Mouse (Mus musculus) heart, postnatal 14 days (tissue): ENCODE measurements around the gene Pdpk1. TPM values are rescaled to one million over a fixed set of nuclear protein-coding genes. Genes with fewer than 3 reads are reported as not detected.

Experiments used
- DNase-seq, 2 experiments: peaks; one replicate each; pipeline ENCODE4 v3.0.0; 2021 to 2022
- intact Hi-C: fragments of 180-260 bp; cut with DNase I; formaldehyde crosslinking; loops from one replicate; pipeline ENCODE4 v1.15.1; 2025
- total RNA-seq, 2 experiments: library from RNA; stranded (reverse); gene quantifications; 2 replicates each; pipeline ENCODE4 v1.2.3; 2021

Gene Pdpk1
- total RNA-seq, 2 experiments from 2014 or later = 46.2 to 47.8 TPM

GRCm38 (mm10) chr17:24164566-24165259 lies 14.0 kb upstream of the Pdpk1 start:
- intact Hi-C loops = no loop called here
- DNase-seq = no peak

- intact Hi-C loops = no loop called here
- DNase-seq = peak; percentile 96 to 98
Measured at GRCm38 (mm10) chr17:24163176-24163962, 12.6 kb upstream of the Pdpk1 start, which contains the start of gene Amdhd2. Gene Amdhd2 (minus strand): TSS chr17:24163766.

GRCm38 (mm10) chr17:24162584-24163175 lies 12.0 kb upstream of the Pdpk1 start:
- intact Hi-C loops = no loop called here
- DNase-seq = peak in 1 of 2 experiments; percentile 35

GRCm38 (mm10) chr17:24161466-24161865 lies 10.7 kb upstream of the Pdpk1 start:
- intact Hi-C loops = no loop called here
- DNase-seq = no peak

- DNase-seq = no peak
- intact Hi-C loops = no loop called here
Measured at GRCm38 (mm10) chr17:24157526-24157925, 6.8 kb upstream of the Pdpk1 start.

GRCm38 (mm10) chr17:24157121-24157520 lies 6.4 kb upstream of the Pdpk1 start:
- intact Hi-C loops = no loop called here
- no peak for DNase-seq

GRCm38 (mm10) chr17:24156394-24156793 lies 5.7 kb upstream of the Pdpk1 start:
- intact Hi-C loops = no loop called here

GRCm38 (mm10) chr17:24155742-24156141 lies 5.0 kb upstream of the Pdpk1 start:
- DNase-seq = no peak
- intact Hi-C loops = no loop called here

More at GRCm38 (mm10) chr17:24156394-24156793, 5.7 kb upstream of the Pdpk1 start:
- no peak for DNase-seq

GRCm38 (mm10) chr17:24154463-24154862 lies 3.7 kb upstream of the Pdpk1 start:
- no peak for DNase-seq
- intact Hi-C loops = no loop called here

GRCm38 (mm10) chr17:24151890-24152563 lies 1.3 kb upstream of the Pdpk1 start:
- peak; percentile 73 to 83 for DNase-seq
- intact Hi-C loops = loop anchor here (2.0 kb wide), 1 partner anchor 239 kb away; no protein-coding TSS in a partner anchor

- intact Hi-C loops = no loop called here
- DNase-seq = no peak
Measured at GRCm38 (mm10) chr17:24151382-24151781, 658 bp upstream of the Pdpk1 start.

- intact Hi-C loops = no loop called here
Measured at GRCm38 (mm10) chr17:24149421-24149820, 1.3 kb downstream of the Pdpk1 start.

GRCm38 (mm10) chr17:24142897-24143296 lies 7.8 kb downstream of the Pdpk1 start:
- intact Hi-C loops = no loop called here
- DNase-seq = no peak

More at GRCm38 (mm10) chr17:24149421-24149820, 1.3 kb downstream of the Pdpk1 start:
- DNase-seq = no peak

- intact Hi-C loops = loop anchor here (2.0 kb wide), 1 partner anchor 69 kb away; the partner anchor contains the start of gene Kctd5
- peak; percentile 98 for DNase-seq
Measured at GRCm38 (mm10) chr17:24141425-24141920, 9.3 kb downstream of the Pdpk1 start.

- intact Hi-C loops = loop anchor here (2.0 kb wide), 1 partner anchor 68 kb away; the partner anchor contains the start of gene Kctd5
- DNase-seq = no peak
Measured at GRCm38 (mm10) chr17:24140845-24141424, 9.8 kb downstream of the Pdpk1 start.

GRCm38 (mm10) chr17:24139968-24140367 lies 10.8 kb downstream of the Pdpk1 start:
- DNase-seq = no peak

GRCm38 (mm10) chr17:24139256-24139655 lies 11.5 kb downstream of the Pdpk1 start:
- intact Hi-C loops = no loop called here
- DNase-seq = no peak

More at GRCm38 (mm10) chr17:24139968-24140367, 10.8 kb downstream of the Pdpk1 start:
- intact Hi-C loops = loop anchor here (2.0 kb wide), 1 partner anchor 67 kb away; the partner anchor contains the start of gene Kctd5

GRCm38 (mm10) chr17:24137226-24137880 lies 13.4 kb downstream of the Pdpk1 start:
- no peak for DNase-seq
- intact Hi-C loops = no loop called here

- DNase-seq = no peak
- intact Hi-C loops = no loop called here
Measured at GRCm38 (mm10) chr17:24134062-24134461, 16.7 kb downstream of the Pdpk1 start.
